Comparison of ENCODE assay signal across 9 mouse cellular contexts in genomic region chr5:138988764-138989163, GRCm38 (mm10). TPM values are rescaled to one million over a fixed set of nuclear protein-coding genes. Genes with fewer than 3 reads are reported as not detected.
DNase-seq lines count a peak whose midpoint lies in the region; ATAC-seq and TF ChIP-seq lines count a peak whose summit lies in the region.
"Had no signal": no experiment of that assay in that cellular context is flagged by ENCODE, and none has a peak within 500 bp of the region (broad histone marks: within the 10 kb centered on the region; RNA-seq: fewer than 3 reads in every experiment).

No protein-coding gene starts in this region.

- no peak overlapping the region for H3K4me3 ChIP-seq in C2C12 (ENCODE audit: insufficient read depth, poor library complexity, severe bottlenecking)
- no peak overlapping the region for H3K4me3 ChIP-seq in neural tube, embryonic 15.5 days (replicated peaks)
- H3K4me3 ChIP-seq: liver, embryonic 13.5 days had no signal

- no peaks in the 10 kb centered on the region for H3K27me3 ChIP-seq in C2C12 (ENCODE audit: control insufficient read depth, insufficient read depth, insufficient read length)
- H3K27me3 ChIP-seq in neural tube, embryonic 15.5 days (replicated peaks) = peaks cover 19% of the 10 kb centered on the region

- no peak overlapping the region for H3K27ac ChIP-seq in neural tube, embryonic 15.5 days (replicated peaks)
- H3K27ac ChIP-seq: liver, embryonic 13.5 days had no signal

- H3ac ChIP-seq in C2C12 (ENCODE audit: control insufficient read depth, insufficient read length, low read depth) = peak overlapping the region; percentile 7

- WGBS in neural tube, embryonic 15.5 days = 31% methylated on average over 9 of the region's 9 CpGs

- DNase-seq in cerebellum, postnatal 10 days = peak; percentile 62 to 70
- DNase-seq in cerebellum, adult 11 months = no peak
- peak; percentile 60 to 83 for DNase-seq in gastrocnemius, adult 8-10 months (ENCODE audit: low spot score in 2 of 2)
- peak; percentile 73 to 75 for DNase-seq in kidney, adult 8-10 months
- DNase-seq in thymus, postnatal 36 days = no peak
- no peak for DNase-seq in frontal cortex, postnatal 36 days (ENCODE audit: low spot score in 2 of 2)
- DNase-seq: liver, embryonic 13.5 days had no signal

- no peak overlapping the region for H3K9ac ChIP-seq in neural tube, embryonic 15.5 days (replicated peaks)
- H3K9ac ChIP-seq: liver, embryonic 13.5 days had no signal

- ATAC-seq in neural tube, embryonic 15.5 days (ENCODE audit: low FRiP score) = no peak

- 0 out of 2 replicates have a peak overlapping the region, but pooled peaks have one; percentile 6 for H3K4me2 ChIP-seq in neural tube, embryonic 15.5 days
- H3K4me2 ChIP-seq: liver, embryonic 13.5 days had no signal

- no peak for TF ChIP-seq CTCF in C2C12 (IDR thresholded peaks at IDR 0.05; ENCODE audit: control insufficient read depth, insufficient read depth, insufficient read length)

- peaks cover 82% of the 10 kb centered on the region for H3K79me2 ChIP-seq in C2C12 (ENCODE audit: control insufficient read depth, insufficient read depth)

- peaks cover 54% of the 10 kb centered on the region for H3K79me3 ChIP-seq in C2C12 (ENCODE audit: low read depth)

- no peaks in the 10 kb centered on the region for H3K9me3 ChIP-seq in neural tube, embryonic 15.5 days (replicated peaks)
- H3K9me3 ChIP-seq: liver, embryonic 13.5 days had no signal

- peaks cover 50% of the 10 kb centered on the region for H3K4me1 ChIP-seq in neural tube, embryonic 15.5 days

- peaks cover 62% of the 10 kb centered on the region for H3K36me3 ChIP-seq in C2C12 (ENCODE audit: control insufficient read depth, insufficient read depth)
- H3K36me3 ChIP-seq in neural tube, embryonic 15.5 days = peaks cover 36% of the 10 kb centered on the region
- H3K36me3 ChIP-seq: liver, embryonic 13.5 days had no signal

TF ChIP-seq in C2C12, 6 proteins besides CTCF, POLR2A, EP300 and RAD21:
- no peak for TF ChIP-seq MYOG (IDR thresholded peaks at IDR 0.05; ENCODE audit: control insufficient read depth, extremely low read depth, insufficient read length)
- TF ChIP-seq CEBPB (IDR thresholded peaks at IDR 0.05; ENCODE audit: low read depth) = no peak
- no peak for TF ChIP-seq MAX (IDR thresholded peaks at IDR 0.05)
- no peak for TF ChIP-seq MYOD1 (IDR thresholded peaks at IDR 0.05; ENCODE audit: control insufficient read depth, insufficient read length, low read depth)
- TF ChIP-seq FOSL1 (IDR thresholded peaks at IDR 0.05; ENCODE audit: insufficient read depth, low read length, poor library complexity, severe bottlenecking) = no peak
- no peak for TF ChIP-seq USF1 (IDR thresholded peaks at IDR 0.05; ENCODE audit: low read depth)
TF ChIP-seq in C2C12: peak in this region for 0.

RNA-seq across cellular contexts. Expression of gene Pdgfa, which starts 8.4 kb away (rescaled TPM):
- polyA plus RNA-seq in C2C12 (2012; fragmentation: generic; extraction: Trizol) = 56.4 TPM
- total RNA-seq in gastrocnemius, adult 8-10 months (2022) = 10 to 100 TPM; 19.8 to 32.1 (median 25.2) TPM
- polyA plus RNA-seq in neural tube, embryonic 15.5 days (2015; fragmentation: Nextera tagmentation; extraction: Ambion mirVana) = 28.2 and 35.1 TPM in 2 replicates

Comparison
In these comparisons a context has a peak if more than half of its experiments do, and no peak if none do; other contexts are left out.
1. DNase-seq: peak in cerebellum, postnatal 10 days (2 of 2), gastrocnemius, adult 8-10 months (2 of 2) and kidney, adult 8-10 months (2 of 2); none in cerebellum, adult 11 months (single experiment), thymus, postnatal 36 days (0 of 2) and frontal cortex, postnatal 36 days (0 of 2).